Mouse (Mus musculus) spleen, embryonic (tissue): ENCODE results near the gene Cstf2.

Experiments used
- CTCF ChIA-PET: fragments of 350-600 bp; sonication (Branson Sonifier 250); formaldehyde crosslinking; loops from one replicate; lab custom pipeline; 2022; lab: Charles Lee

Gene Cstf2

DNA sequence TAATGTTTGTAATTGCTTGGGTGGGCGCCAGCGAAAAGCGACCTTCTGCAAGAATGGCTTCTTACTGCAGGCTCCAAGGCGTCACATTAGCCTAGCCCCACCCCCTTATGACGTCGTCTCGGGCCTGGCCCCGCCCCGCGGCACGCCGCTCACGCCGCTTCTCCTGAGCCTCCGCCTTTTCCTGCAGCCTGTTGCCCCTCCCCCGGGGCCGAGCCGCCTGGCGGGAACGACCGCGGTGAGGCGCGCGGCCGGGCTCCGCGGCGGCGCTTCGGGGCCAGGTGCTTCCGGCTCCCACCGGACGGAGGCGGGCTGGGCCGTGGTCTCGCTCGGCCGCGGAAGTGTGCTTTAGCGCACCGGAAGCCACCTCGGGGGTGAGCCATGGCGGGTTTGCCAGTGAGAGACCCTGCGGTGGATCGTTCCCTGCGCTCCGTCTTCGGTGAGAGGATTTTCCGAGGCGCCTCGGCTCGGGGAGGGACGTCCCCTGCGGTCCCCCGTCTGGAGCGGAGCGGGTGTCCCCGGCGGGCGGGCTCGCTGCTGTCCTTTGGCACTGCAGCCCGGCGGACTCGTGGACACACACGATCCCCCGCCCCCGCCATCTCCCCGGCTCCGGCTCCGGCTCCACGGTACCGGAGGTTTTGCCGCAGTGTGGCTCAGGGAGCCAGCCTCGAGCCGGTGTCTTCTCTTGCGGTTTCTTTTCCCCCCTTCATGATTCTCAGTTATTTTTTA, at the start of gene Cstf2:
Gene Cstf2, plus strand, starts transcription at position 201 of the 726 bp plus-strand sequence.
- CTCF ChIA-PET, result no interaction called here

DNA sequence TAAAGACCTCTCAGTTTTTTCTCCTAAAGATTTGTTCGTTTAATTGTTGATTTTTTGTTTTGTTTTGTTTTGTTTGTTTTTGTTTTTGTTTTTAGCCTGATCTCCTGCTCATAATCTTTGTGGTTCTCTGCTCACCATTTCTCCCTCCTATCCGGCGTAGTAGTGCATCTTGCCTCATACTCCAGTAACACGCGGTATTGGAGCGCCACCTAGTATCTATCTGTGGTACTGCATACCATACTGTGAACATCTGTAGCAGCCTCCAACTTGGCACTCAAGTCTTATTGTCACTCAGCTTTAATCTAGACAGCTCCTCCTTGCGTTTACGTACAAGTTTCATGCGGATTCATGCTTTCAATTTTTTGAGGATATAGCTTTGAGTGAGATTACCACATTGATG, 40.0 kb upstream of the Cstf2 start:
- CTCF ChIA-PET, result no interaction called here

DNA sequence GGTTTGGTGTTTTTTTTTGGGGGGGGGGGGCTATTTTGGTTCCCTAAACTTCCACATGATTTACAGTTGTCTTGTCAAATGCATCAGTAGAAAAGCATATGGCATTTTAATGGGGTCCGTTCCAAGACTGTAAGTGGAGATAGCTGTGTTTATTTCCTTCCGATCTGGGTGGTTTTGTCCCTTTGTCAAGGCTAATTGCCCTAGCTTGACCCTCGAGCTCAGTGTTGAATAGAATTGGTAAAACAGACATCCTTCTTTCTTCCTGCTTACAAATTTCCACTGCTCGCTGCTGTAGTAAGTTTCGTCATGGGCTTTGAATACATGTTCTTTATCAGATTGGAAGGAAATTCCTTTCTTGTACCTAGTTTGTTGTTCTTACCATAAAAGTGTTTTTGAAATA, 38.3 kb upstream of the Cstf2 start:
- CTCF ChIA-PET, result no interaction called here

DNA sequence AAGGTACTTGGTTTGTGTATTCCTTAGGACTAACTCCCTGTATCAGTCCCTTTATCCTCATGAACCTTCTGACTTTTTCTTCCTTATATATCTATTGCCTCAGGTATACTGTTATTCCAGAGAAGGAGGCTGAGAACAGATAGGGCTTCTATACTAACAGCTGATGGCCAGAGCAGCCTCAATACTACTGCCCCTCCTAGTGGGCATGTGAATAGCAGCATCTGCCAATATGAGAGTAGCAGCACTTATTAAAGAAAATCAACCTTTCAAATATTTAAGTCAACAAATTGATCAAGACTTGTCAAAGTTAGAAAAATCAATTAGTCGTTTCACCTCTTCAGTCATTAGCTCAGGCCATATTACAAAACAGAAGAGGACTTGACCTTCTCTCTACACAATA, 10.0 kb upstream of the Cstf2 start:
- CTCF ChIA-PET, result no interaction called here

DNA sequence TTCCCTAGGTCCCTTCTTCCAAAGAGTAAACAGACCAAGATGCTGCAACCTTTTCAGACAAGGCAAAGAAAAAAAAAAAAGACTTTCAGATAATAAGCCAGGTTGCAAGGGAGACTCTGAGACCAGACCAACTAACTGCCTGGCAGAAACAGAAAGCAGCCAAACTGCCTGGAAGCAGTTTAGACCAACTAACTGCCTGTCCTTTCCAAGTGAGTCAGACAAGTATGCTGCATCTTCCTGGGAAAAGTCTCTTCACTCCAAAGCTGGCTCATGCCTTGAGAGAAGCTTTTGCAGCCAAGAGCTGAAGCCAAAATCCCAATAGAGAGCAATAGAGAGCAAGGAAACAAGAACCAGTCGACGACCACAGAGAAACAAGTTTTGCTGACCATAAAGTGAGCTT, 2.1 kb upstream of the Cstf2 start:
- CTCF ChIA-PET, result no interaction called here

DNA sequence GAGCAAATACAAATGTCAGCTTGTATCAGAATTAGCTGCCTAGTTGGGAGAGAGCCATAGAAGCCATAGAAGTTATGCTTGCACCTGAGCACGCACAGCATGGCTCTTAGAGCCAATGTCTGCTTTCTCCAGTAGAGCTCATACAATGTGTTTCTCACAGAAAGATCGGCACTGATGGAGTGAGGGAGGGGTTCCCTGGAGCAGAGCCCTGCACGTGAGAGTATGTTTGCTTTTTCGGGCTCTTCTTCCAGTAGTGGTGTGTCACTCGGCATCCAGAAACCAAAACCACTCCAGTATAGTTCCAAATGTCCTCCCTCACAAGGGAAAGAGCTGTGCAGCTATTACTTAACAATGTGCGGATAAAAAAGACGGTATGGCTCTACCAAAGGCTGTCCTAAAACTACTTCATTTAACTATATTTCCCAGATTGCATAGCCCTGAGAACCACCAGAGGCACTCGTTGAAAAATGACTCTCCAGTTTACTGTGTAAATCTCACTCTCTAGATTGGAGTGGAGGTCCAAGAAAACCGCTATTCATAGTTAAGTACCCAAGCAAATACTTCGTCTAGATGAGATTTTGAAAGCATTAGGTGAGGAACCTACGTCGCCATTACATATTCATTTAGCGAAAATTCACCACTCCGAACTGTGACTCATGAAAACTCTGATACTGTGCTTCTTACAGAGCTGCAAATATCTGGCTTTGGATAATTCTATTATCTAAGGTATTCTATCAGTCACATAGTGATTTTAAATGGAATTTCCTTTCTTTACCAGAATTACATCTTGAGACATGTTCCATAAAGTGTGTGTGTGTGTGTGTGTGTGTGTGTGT, 729 bp upstream of the Cstf2 start:
- CTCF ChIA-PET, result interaction anchor here (0.7 kb wide), 1 partner anchor 298 kb away, joined by 4 read pairs; no protein-coding TSS in a partner anchor

DNA sequence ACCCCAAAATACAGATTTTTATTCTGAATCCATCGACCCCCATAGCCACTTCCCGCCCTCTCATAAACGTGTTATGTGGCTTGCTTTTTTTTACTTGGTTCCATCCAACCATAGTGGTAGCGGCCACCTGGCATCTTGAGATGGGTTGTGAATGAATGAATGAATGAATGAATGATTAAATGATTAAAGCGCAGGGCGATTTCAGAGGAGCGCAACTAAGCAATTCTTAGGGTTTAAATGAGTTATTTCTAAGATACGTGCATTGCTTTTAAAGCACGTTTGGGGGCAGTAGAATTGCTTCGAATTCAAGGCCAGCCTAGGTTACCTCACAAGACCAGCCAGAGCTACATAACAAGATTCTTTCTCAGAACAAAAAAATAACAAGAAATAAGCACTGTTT, 777 bp downstream of the Cstf2 start:
- CTCF ChIA-PET, result no interaction called here

DNA sequence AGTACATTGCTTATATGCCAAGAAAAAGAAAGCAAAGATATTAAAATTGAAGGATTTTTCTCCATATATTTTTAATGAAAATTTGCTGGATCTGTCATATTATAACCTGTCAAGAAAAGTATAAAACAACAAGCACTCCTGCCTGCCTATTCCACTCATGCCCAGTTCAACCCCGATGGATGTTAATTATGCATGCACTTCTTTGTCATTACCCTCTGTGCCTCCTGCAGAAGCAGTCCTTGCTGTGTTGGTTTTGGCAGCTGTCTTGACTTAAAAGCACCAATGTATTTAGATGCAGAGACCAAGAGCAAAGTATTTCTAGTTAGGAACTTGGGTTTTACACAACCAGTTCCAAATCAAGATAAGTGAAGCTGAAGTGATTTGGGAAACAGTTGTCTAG, 26.5 kb downstream of the Cstf2 start:
- CTCF ChIA-PET, result no interaction called here

DNA sequence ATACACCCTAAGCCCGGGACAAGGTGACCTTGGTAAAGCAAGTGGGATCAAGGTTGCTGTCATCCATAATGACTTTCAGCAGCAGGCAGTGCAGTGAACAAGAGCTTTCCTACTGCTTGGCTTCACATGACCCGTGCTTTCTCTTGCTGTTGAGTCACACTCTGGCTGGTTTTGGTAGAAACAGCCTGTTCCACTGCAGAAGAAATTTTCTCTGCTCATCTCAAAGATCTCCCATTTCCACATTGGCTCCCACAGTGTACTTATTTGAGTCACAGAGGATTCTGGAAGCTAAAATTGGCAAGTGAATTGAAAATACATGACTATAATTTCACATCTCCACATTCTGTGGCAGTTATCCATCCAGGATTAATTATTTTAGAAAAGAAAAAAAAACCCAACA, 43.7 kb downstream of the Cstf2 start:
- CTCF ChIA-PET, result no interaction called here

DNA sequence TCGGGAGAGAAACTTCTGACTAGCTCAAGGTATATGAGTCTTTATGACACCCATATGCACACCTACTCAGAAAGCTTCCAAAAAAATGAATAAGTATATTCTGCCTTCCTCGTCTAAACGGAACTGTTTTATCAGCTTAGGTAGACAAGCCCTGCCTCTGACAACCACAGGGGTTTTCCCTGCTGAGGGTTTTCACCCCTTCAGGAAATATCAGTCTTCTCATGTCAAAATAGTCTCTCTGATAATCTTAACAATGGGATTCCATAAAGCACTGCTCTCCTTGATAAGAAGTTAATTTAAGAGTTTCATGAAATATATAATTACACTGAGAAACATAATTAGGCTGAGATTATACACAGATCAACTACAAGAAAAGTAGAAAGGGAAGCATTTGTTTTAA, 52.8 kb downstream of the Cstf2 start:
- CTCF ChIA-PET, result no interaction called here

DNA sequence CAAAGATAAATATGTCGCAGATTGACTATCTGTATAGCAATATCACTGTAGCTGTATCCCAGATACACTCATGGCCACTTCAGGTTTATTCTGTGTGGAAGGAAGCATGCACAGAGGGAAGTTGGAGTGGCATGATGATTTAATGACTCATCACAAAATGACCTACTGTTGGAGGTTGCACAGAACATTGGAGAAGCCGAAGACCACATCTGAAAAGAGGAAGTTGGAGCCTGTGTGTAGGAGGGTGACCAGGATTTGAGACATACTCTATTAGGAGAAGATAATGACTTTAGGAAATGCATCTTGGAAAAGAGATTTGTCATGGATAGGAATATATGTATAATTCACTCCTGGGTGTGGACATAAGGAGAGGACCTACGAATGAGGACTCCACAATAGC, 57.4 kb downstream of the Cstf2 start:
- CTCF ChIA-PET, result no interaction called here

DNA sequence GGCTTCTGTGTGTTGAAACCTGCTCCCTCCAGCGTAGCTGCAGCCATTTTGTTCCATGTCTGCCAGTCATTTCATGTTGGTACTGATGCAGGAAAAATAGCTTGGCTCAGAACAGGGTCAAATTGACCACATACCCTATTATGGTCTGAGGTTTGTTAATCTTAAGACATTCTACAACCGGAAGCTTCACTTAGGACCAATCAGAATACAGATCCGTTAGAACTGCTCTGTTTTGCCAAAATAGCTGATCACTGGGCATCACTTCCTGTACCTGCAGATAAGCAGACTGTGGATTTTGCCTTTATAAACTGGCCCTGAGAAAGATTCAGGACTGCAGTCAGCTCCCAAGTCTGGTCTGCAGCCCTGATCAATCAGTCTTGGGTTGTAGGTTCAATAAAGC, 69.6 kb downstream of the Cstf2 start:
- CTCF ChIA-PET, result no interaction called here

DNA sequence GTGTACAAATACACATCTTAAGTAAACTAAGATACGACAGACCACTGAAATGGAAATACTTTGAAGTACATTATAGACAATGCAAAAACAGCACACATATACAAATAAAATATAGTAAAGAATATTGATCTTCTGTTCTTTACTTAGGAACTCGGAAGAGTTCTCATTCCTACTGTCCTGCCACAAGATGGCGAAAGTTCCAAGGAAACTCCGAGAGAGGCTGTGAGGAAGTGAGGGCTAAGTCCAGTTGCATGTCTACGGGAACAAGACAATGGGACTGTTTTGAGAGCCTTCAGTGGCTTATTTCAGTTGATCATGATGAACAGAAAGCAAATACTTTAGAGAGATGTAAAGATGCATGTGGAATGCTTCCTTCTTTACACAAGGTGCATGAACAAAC, 73.3 kb downstream of the Cstf2 start:
- CTCF ChIA-PET, result no interaction called here

DNA sequence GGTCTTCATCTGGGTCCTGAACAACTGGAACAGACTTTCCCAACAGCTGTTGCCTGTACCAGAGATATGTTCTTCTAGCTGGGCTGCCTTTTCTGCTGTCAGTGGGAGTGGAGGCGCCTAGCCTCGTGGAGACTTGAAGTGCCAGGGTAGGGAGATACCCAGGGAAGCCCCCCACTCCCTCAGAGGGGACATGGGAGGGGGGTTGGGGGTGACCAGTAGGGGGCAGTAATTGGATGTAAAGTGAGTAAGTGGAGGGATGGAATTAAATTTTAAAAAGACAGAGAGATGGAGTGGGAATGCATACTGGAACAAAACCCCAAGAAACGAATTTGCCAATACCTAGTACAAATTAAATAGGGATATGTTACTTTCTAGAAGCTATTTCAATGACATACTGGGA, 74.8 kb downstream of the Cstf2 start:
- CTCF ChIA-PET, result no interaction called here
